Mouse (Mus musculus): Measurements from ENCODE around the gene Odr4.

Gene Odr4

DNA sequence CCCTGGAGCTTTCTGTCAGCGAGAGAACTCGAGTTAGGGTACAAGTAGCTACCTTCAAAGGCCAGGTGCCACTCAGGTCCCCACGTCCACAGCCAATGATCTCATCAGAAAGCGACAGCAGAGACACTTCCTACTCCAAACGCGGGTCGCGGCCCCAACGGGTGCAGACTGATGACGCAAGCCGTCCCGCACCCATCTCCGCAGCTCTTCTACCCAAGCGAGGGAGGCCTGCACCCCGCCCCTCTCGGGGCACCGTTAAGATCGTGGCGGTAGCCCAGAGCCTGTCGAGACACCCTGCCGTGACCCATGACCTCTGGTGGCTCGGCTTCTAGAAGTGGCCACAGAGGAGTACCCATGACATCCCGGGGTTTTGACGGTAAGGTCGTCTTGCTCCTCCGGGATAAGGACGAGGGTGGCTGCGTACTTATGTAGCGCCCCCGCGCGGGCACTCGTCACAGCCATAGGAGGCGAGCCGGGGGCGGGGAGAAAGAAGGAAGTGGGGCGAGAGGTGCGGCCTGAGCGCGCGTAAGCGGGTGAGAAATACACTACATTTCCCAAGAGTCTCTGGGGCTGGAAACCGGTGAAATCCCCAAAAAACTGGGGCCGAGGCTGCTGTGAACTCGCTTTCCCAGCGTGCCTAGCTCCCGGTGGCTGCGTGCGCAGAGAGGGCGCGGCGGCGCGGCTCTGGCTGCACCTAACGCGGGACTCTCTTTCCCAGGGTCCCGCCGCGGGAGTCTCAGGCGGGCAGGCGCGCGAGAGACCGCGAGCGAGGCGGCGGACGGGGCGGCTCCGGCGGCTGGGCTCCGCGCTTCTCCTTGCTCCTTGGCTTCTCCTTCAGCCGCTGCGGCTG lies at the start of gene Odr4, which contains the start of gene Tpr:
Odr4 (minus strand) TSS at position 443 of the 850 bp plus-strand sequence.
Tpr (plus strand) TSS at position 201 of the 850 bp plus-strand sequence.
- peak; percentile 99 for DNase-seq (ENCODE audit: low read depth, low spot score)

GRCm38 (mm10) chr1:150441731-150442130 lies 48.9 kb upstream of the Odr4 start:
- no peak for DNase-seq (ENCODE audit: low read depth, low spot score)

GRCm38 (mm10) chr1:150438641-150439040 lies 45.8 kb upstream of the Odr4 start:
- DNase-seq (ENCODE audit: low read depth, low spot score), result no peak

DNA sequence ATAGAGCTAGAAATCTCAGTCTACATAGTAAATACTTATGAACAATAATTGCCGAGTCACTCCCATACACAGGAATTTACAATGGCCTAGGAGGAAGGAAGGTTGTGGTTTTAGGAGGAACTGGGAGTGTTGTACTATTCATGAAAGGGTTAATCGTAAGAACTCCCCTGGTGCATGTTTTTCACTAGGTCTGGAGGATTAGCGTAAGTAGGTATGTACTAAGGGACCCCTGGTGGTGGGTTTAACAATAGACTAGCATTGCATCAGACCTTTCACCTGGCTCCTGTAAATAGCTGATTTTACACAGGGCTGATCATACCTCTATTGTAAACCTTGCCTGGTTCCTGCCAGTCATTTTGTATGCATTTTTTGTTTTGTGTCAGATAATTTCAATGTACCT lies 33.3 kb upstream of the Odr4 start:
- DNase-seq (ENCODE audit: low read depth, low spot score), result no peak

DNA sequence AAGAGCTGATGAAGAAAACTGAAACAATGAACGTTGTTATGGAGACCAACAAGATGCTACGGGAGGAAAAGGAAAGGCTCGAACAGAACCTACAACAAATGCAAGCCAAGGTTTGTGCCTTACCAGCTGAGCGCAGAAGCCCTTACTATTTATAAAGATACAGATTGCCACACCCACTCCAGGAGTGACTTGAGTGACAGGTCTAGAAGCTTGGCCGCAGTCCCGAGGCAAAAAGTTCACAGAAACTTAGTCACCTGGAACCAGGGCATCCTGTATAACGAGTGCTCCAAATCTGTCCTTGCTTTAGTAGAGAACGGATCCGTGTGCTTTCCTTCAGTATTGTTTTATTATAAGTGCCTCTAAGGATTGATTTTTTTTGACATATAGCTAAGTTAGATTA lies 32.8 kb upstream of the Odr4 start:
- DNase-seq (ENCODE audit: low read depth, low spot score), result no peak

DNA sequence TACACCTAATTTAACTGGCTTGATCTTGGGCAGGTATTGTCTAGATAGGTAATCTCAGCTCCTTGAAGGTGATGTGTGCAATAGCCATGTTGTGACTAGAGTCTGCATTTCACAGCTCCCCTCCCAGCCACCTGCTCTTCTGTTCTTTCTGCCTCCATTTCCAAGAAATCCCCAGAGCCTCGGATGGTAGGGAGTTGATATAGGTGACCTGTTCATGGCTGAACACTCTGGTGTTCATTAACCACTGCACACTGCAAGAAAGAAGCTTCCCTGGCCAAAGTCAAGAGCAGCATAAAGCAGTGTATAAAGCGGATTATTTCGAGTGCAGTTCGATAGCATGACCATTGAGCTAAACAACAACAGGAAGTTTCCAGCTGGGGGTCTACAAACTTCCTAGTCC lies 25.5 kb upstream of the Odr4 start:
- no peak for DNase-seq (ENCODE audit: low read depth, low spot score)

DNA sequence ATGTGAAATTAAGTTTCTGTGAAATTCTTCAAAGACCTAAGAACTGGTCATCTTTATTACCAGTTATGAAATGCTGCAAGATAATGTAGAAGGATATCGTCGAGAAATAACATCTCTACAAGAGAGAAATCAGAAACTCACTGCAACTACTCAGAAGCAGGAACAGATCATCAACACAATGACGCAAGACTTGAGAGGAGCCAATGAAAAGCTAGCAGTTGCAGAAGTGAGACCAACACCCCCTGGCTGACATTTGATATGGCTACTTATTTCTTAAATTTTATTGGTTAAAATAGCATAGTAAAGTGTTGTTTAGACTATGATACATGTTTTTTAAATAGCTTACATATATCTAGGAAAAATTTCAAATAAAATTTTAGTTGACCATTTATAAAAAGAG lies 23.1 kb upstream of the Odr4 start:
- DNase-seq (ENCODE audit: low read depth, low spot score), result no peak

- no peak for DNase-seq (ENCODE audit: low read depth, low spot score)
These were observed 17.1 kb upstream of the Odr4 start for GRCm38 (mm10) chr1:150409996-150410395.

- DNase-seq (ENCODE audit: low read depth, low spot score), result no peak
These were observed 14.4 kb upstream of the Odr4 start for GRCm38 (mm10) chr1:150407285-150407684.

DNA sequence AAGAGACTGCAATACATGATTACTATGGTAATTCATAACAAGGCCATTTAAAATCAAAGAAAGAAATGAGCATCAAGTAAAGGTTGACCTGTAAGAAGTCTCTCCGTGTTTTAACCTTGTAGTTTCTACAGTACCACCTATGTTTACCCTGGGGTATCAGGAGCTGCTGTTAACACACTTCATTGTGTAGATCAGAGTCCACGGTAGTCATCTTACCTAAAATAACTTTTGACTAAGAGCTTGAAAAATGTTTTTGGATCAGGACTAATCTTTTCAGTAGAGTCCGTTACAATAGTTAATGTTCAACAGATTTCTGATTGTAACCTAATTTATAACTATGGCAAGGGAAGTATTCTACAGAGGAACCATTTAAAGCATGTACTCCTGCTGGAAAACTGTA lies 11.7 kb upstream of the Odr4 start:
- no peak for DNase-seq (ENCODE audit: low read depth, low spot score)

GRCm38 (mm10) chr1:150403914-150404313 lies 11.0 kb upstream of the Odr4 start:
- no peak for DNase-seq (ENCODE audit: low read depth, low spot score)

DNA sequence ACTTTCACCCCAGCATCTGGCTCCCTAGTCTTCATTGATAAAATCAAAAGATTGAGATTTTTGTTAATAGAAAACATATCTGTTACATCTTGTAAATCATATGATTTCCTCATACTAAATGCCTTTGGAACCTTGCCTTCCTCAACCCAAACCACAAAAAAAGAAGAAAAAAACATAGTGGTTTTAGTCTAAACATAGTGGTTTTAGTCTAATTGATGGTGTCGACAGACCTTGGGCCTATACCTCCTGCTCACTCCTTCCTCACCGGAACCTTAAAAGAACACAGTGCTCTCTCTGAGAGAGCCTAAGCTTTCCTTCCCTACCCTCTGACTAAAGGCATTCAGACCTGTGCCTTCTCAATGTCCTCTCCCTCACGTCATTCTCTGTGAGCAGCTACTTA lies 3.1 kb upstream of the Odr4 start:
- DNase-seq (ENCODE audit: low read depth, low spot score), result peak; percentile 74

DNA sequence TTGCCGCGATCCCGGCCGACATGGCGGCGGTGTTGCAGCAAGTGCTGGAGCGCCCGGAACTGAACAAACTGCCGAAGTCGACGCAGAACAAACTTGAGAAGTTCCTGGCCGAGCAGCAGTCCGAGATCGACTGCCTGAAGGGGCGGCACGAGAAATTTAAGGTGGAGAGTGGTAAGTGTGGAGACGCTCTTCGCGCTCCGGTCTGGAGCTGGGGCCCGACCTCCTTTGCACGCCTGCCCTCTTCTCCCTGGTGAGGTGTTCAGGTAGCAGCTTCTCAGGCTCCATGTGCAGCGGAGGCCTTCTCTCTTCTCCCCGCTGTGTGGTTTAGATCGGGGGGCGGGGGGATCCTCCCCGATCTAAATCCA lies 590 bp upstream of the Odr4 start:
- no peak for DNase-seq (ENCODE audit: low read depth, low spot score)

DNA sequence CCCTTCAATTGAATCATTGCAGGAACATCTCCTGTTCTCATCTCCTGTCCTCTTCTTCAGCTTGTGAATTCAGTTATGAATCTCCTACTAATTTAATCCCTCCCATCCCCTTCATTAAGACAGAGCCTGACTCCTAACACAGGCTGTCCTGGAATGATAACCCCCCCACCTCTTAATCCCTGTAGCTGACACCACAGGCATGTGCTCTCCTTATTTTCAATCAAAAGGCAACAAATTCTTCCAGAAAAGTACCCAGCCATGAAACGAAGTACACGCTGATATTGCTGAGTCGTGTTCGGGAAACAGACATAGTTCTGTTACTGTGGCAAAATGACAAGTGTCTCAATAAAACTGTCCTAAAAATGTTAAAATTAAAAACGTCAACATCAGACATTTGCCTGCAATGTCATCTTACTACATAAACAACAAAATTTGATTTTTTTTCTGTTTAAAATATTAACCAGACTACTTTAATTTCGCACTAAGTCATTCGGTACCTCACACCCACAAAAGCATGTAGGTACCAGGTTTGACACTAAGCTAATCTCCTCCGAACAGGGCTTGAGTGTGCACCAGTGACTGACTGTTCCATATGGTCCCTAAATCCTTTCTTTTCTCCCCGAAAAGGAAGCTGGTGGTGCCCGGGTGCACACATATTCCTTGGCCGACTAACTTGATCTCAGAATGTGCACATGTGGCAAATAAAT lies 796 bp downstream of the Odr4 start:
- DNase-seq (ENCODE audit: low read depth, low spot score), result no peak

GRCm38 (mm10) chr1:150389390-150390129 lies 3.3 kb downstream of the Odr4 start:
- DNase-seq (ENCODE audit: low read depth, low spot score), result no peak

DNA sequence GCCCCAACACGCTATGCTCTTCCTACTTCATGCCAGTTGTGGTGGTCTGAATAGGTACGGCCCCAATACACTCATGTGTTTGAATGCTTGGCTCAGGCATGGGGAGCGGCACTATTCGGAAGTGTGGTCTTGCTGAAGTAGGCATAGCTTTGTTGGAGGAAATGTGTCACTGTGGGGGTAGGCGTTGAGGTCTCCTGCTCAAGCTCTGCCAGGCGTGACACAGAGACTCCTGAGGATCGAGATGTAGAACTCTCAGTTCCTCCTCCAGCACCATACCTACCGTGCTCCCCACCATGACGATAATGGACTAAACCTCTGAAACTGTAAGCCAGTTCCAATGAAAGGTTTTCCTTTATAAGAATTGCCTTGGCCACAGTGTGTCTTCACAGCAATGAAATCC lies 5.3 kb downstream of the Odr4 start:
- no peak for DNase-seq (ENCODE audit: low read depth, low spot score)

DNA sequence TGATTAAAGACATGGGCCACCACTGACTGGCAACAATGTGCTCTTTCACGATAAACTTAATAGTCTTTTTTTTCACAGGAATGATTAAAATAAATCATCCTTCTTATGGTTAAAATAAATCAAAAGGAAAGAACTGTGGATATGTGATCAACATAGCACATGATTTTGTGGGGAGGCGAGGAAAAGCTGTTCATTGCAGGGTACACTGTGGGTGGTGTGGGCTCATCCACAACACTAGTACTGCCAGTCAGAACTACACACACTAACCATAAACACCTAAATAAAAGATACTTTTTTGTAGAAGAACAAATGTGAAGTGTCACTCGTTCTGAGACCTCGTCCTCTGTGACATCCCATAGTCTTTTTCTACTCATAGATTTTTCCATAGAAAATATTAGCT lies 8.7 kb downstream of the Odr4 start:
- no peak for DNase-seq (ENCODE audit: low read depth, low spot score)

DNA sequence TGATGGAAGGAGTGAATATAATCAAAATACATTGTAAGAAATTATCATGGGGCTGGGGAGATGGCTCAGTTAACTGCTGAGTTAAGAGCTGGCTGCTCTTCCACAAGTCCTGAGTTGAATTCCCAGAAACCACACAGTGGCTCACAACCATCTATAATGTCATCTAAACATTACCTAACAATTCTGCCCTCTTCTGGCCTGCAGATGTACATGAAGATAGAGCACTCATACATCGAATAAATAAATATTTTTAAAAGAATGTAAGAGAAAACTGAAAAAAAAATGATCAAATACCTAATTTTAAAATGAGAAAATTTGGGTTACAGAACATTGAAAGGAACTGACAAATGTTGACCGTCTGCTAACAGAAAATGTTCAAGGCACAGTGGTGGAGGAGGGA lies 18.6 kb downstream of the Odr4 start:
- DNase-seq (ENCODE audit: low read depth, low spot score), result no peak

DNA sequence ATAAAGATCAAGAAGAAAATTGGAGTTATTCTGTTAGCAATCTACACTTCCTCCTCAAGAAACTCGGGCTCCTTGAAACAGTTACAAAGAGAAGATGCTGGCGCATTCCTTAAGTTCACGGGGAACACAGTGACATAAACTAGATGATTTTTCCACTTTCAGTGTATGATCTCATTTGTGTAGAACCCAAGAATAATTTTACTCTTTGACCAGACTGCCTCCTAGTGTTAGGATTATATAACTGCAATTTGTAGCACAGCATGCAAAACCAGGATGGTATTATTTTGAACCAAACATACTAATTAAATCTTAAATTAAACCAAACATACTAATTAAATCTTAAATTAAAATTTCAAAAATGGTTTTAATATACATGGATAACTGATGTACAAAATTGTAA lies 20.0 kb downstream of the Odr4 start:
- DNase-seq (ENCODE audit: low read depth, low spot score), result no peak

GRCm38 (mm10) chr1:150360864-150361263 lies 32.0 kb downstream of the Odr4 start:
- no peak for DNase-seq (ENCODE audit: low read depth, low spot score)

- DNase-seq (ENCODE audit: low read depth, low spot score), result no peak
These were observed 57.8 kb downstream of the Odr4 start for GRCm38 (mm10) chr1:150335111-150335510.

DNA sequence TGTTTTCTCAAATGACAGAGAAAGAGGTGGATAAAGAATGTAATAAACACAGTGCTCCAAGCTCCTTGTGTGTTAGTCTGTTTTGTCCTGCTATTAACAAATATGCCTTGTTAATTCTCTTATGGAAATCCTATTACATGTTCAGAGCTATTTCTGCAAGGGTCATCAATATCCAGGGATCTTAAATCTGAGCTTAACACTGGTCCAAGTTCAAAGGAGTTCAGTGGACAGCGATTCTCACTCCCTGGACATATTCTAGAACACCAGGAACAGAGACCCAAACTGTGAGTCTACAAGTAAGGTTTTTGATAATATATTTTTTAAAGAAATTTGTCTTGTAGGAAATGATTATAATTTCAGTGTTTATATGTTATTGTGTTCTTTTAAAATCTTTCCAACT lies 73.7 kb downstream of the Odr4 start, which contains the start of gene Pdc:
Pdc (plus strand) TSS at position 213 of the 400 bp plus-strand sequence.
- no peak for DNase-seq (ENCODE audit: low read depth, low spot score)

All from CD4-positive helper T cell, adult 2 months (primary cell).